In genomic region chr19:43560244-43560643, GRCm38 (mm10) we compare ENCODE assay signal across 19 mouse cellular contexts. TPM values are rescaled to one million over a fixed set of nuclear protein-coding genes. Genes with fewer than 3 reads are reported as not detected.
"Had no signal": no experiment of that assay in that cellular context is flagged by ENCODE, and none has a peak within 500 bp of the region (broad histone marks: within the 10 kb centered on the region; RNA-seq: fewer than 3 reads in every experiment).

No protein-coding gene starts in this region.

- H3K27ac ChIP-seq: kidney, embryonic 15.5 days; left cerebral cortex, adult 2 months; limb, embryonic 15.5 days; liver, embryonic 12.5 days; macrophage; midbrain, embryonic 15.5 days; neural tube, embryonic 13.5 days; stomach, postnatal 0 days had no signal

- H3K4me1 ChIP-seq: kidney, embryonic 15.5 days; limb, embryonic 15.5 days; megakaryocyte, embryonic 14.5 days; midbrain, embryonic 15.5 days; neural tube, embryonic 13.5 days had no signal

- H3K36me3 ChIP-seq: kidney, embryonic 15.5 days; limb, embryonic 15.5 days; liver, embryonic 12.5 days; midbrain, embryonic 15.5 days; neural tube, embryonic 13.5 days had no signal

- H3K4me2 ChIP-seq: kidney, embryonic 15.5 days; limb, embryonic 15.5 days; liver, embryonic 12.5 days; lung, embryonic 14.5 days; midbrain, embryonic 11.5 days; midbrain, embryonic 15.5 days; neural tube, embryonic 13.5 days had no signal

- ATAC-seq: liver, embryonic 12.5 days; midbrain, embryonic 15.5 days had no signal

- DNase-seq: kidney, postnatal 25 days; lung, embryonic 14.5 days; lung, postnatal 10 days; right cerebral cortex, postnatal 14 days; thymus, postnatal 14 days had no signal

- H3K9ac ChIP-seq: kidney, embryonic 15.5 days; limb, embryonic 15.5 days; liver, embryonic 12.5 days; lung, embryonic 14.5 days; midbrain, embryonic 15.5 days; neural tube, embryonic 13.5 days had no signal

- H3K27me3 ChIP-seq: midbrain, embryonic 15.5 days; neural tube, embryonic 13.5 days had no signal

- H3K9me3 ChIP-seq: kidney, embryonic 15.5 days; limb, embryonic 15.5 days; liver, embryonic 12.5 days; megakaryocyte, embryonic 14.5 days; midbrain, embryonic 15.5 days; neural tube, embryonic 13.5 days had no signal

- H3K4me3 ChIP-seq: kidney, embryonic 15.5 days; left cerebral cortex, adult 2 months; limb, embryonic 15.5 days; liver, embryonic 12.5 days; megakaryocyte, embryonic 14.5 days; midbrain, embryonic 15.5 days; neural tube, embryonic 13.5 days had no signal

RNA-seq across cellular contexts. Expression of gene Nkx2-3, which starts 51.9 kb away (rescaled TPM):
- total RNA-seq: layer of hippocampus, postnatal 25 days; left cerebral cortex, adult 2 months; left cerebral cortex, postnatal 14 days; monocyte, adult 5-6 weeks had no signal
- polyA plus RNA-seq: limb, embryonic 11.5 days; limb, embryonic 15.5 days; lung, embryonic 14.5 days; macrophage; neural tube, embryonic 13.5 days had no signal
